Mouse (Mus musculus): ENCODE results near the gene Car12.
"Not testable (repeated sequence)": the region's sequence is repeated elsewhere in the genome, so short reads cannot be mapped to it uniquely, and the experiment has no call there.

Gene Car12

DNA sequence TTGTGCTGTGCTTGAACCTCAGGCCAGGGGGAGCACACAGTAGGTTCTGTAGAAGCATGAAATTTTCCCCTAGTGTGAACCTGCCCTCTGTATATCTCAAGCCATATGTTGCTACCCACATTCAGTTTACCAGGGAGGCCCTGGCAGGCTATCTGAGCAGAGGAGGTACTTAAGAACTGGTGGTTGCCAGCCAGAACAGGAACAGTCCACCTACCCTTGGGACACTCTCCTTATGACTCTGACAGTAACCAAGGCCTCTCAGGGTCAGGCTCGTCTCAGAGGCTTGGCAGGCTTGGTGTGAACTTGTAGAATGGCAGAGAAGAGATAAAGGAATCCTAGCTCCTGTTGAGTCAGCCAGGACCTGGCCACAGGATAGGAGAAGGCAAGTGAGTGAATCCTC, 47.5 kb downstream of the Car12 start:
- no peak for DNase-seq (ENCODE audit: low read depth in 1 of 2, low spot score in 2 of 2)

DNA sequence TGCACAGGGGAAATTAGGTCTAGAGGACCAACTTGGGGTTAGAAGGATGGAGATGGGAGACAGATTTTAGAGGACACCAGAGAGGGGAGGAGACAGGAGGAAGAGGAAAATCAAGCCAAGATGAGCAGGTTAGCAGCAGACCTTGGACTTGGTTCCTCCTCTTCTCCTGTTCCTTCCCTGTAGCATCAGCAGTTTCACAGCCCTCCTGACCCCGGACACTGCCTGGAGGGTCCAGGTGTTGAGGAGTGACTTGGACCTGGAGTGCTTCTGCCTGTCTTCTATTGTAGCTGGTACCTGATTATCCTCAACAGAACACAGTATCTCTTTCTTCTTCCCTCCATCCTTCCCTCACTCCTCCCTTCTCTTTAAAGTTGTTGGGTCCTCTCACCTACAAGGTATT, 55.2 kb downstream of the Car12 start:
- DNase-seq (ENCODE audit: low read depth in 1 of 2, low spot score in 2 of 2): no peak

DNA sequence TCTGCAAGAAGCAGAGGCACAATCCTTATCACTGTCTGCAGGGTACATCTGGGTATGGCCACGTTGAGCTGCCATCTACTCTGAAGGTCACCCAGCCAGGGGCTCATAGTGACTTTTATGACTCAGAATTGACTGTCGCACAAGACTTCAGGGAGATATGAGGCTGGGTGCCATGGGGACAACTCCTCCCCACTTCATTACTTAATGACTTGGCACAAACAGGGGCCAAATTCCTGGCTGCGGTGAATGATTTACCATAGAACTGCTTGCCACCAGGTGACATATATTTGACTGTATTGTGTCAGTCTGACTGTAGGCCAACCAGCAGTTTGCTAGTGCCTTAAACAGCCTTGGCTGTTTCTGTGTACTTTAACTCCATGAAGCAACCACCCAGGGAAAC, 55.8 kb downstream of the Car12 start:
- DNase-seq (ENCODE audit: low read depth in 1 of 2, low spot score in 2 of 2): no peak

DNA sequence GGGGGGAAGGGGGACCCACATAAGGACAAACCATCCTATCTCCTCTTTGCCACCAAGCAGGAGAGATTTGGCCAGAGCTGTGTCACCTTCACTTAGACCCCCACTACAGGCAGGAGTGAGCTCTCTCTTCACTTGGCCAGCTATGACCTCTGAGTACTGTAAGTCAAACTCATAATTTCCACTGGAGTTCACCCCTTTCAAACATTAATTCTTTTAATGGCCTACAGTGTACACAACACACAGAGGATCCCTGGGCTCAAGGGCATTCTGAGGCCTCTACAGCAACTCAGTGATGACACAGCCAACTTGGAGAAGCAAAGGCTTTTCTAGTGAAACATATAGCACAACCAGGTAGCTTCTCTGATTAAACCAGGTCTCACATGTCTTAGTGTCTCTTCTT, 57.2 kb downstream of the Car12 start:
- no peak for DNase-seq (ENCODE audit: low read depth in 1 of 2, low spot score in 2 of 2)

DNA sequence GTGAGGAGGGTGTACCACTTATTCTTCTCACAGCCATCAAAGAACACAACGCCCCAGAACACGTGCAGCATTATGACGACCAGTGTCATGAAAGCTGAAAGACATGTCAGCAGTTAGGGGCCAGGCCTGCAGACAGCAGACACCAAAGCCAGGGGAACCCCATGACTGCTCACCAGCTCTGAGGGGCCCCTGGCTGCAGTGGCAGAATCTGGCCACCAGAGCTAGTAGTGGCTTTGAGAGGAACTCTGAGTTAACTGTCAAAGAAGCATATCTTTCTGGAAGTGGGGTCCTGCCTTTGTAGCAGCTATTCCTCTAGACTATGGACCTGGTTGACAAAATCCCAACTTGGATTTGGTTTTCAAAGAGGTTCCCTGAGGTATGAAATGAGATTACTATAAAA, 71.1 kb downstream of the Car12 start:
- DNase-seq (ENCODE audit: low read depth in 1 of 2, low spot score in 2 of 2): not testable (repeated sequence)

DNA sequence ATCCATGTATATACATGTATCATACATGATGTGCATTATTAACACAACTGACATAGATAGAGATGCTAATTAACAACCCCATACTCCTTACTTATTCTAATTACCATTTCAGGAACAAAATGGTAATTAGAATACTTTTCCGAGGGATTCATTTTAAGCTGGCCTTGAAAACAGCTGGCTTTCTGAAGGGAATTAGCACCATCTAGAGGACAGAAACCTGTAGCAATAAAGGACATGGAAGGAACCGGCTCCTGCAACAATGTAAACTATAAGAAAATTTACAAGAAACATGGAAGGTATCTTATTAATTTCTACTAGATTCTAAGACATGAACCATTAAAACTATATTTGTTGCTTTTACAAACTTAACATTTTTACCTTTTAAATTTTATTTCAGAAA, 74.3 kb downstream of the Car12 start:
- no peak for DNase-seq (ENCODE audit: low read depth in 1 of 2, low spot score in 2 of 2)

DNA sequence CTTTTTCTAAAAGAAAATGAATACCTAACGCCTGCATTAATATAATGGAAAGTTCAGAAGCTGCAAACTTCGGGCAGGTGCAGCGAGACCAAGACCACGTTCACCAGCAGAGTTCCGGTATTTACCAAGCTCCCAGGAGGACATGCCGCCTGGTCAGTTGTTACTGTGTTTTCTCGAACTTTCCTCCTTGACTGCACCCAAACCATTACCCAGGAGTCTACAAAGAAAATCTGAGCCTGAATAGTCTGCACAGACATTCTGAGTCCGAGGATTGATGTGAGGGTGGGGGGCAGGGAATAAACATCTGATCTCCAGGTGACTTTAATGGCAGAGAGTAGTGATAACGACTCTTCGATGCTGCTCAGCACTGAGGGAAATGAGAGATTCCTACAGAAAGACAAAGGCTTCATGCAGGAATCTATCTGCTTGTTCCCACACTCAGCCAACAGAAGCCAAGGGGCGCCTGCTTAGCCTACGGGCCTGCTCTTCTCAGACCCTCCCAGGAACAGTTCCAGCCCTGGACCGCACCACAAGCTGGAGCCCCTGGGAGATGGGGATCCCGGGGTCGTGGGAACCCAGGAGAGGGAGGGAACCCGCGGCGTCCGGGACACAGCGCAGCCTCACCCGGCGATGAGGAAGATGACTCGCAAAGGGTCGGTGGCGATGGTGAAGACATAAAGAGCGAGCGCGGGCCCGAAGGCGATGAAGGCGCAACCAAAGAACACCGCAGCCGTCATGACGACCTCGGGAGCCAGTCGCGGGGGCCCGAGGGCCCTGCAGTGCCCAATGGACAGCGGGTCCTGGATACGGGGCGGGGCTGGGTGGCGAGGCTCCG, 81.4 kb downstream of the Car12 start:
- DNase-seq (ENCODE audit: low read depth in 1 of 2, low spot score in 2 of 2): no peak

DNA sequence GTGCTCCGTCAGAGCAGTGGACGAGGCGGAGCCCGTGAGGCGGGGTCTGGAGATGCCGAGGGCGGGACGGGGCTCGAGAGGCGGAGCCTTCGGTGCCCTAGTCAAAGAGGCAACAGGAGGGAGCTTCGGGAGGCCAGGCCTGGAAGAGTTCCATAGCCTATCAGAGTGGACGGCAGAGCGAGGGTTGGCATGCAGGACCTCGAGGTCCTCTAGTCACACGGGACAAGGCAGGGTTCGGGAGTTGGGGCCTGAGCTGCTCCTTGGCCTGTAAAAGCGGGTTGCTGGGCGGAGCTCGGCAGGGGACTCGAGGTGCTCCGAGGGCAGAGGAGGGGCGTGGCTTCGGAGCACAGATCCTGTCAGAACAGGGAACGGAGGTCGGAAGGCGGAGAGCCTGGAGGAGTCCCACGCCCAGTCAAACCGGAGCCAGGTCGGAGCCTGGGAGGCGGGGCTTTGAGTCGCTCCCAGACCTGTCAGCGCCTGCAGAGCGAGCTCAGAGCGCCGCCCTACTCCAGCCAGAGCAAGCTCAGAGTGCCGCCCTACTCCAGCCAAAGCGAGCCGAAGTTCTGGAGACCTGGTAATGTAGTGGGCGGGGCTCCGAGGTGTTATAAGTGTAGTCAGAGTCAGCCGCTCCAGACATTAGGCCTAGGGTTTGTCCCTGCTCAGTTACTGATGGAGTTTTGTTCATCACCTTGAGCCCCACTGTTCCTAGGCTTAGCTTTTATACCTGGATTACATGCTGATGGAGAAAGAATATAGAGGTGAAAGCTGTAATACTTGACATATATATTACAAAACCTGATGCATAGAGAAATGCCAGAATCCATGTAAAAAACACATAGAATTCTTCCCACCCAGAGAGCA, 82.2 kb downstream of the Car12 start, which contains the start of gene Aph1b:
Gene Aph1b, minus strand, starts transcription at position 27 of the 861 bp plus-strand sequence.
- peak; percentile 82 to 94 for DNase-seq (ENCODE audit: low read depth in 1 of 2, low spot score in 2 of 2)

DNA sequence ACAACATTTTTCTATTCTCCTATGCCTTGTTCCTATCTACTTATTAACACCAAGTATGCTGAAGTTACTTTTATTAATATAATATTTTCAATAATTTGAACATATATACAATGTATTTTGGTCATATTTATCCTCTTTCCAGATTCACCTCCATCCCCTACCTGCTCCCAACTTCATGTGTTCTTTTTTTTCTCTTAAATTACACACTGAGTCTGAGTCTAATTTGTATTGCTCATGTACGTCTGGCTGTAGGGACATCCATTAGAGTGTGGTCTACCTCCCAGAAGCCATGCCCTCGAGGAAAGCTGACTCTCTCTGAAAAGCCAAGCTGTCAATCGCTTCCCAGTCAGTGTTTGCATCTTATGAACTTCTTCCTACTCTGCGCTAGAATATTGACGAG, 83.3 kb downstream of the Car12 start, which contains the start of gene Gm10647:
Gene Gm10647, plus strand, starts transcription at position 301 of the 400 bp plus-strand sequence.
- DNase-seq (ENCODE audit: low read depth in 1 of 2, low spot score in 2 of 2): no peak

DNA sequence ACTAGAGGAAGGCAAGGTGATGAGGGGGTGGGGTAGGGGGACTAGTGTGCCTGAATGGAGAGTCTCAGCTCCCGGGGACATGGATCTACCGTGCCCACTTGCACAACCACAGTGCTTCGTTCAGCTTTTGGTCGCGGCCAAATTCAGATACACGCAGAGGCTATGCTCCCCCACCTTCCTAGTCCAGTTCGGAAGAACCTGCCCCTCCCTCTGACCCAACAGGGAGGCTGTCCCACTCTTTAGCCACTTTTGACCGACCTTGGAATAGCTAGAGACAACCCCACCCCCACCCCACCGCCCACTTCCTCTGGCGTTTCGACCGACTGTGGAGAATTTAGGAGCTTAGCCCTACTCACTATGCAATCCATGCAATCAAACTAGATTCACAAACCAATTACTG, 88.5 kb downstream of the Car12 start:
- DNase-seq (ENCODE audit: low read depth in 1 of 2, low spot score in 2 of 2): no peak

DNA sequence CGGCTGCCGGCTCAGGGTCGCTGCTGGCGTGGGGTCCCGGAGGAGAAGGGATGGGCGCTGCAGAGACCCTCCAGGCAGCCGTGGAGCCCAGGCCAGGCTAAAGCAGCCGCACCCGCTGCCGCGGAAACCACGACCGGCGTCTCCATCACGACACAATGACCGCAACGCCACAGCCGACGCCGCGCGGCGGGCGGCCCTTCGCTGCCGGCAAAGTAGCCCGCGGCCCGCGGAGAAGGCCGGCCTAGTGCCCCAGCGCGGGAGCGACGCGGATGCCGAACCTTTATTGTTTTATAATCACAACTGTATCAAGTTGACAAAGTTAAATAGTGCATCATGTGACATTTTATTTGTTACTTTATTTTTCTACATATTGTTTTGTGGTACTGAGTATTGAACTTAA, 92.5 kb downstream of the Car12 start:
- not testable (repeated sequence) for DNase-seq (ENCODE audit: low read depth in 1 of 2, low spot score in 2 of 2)

DNA sequence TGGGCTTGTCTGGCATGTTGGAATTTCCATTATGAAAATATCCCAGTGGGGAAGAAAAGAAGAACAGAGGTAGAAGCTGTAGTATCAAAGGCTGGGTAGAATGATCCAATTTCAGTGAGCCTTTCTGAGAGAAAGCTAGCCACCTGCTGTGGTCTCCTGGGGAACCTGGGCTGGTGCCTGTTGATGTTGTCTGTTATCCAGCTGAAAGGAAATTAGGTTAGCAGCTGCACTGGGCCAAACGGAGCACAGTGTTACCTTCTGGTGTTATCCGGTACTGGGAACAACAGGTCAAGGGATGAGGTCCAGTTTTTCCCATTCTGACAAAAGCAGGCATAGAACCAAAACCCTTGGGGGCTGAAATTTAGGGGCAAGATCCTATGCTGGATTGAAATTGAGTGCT, 99.9 kb downstream of the Car12 start:
- DNase-seq (ENCODE audit: low read depth in 1 of 2, low spot score in 2 of 2): no peak
